Mouse (Mus musculus): ENCODE data around the gene Man2a2. TPM values are rescaled to one million over a fixed set of nuclear protein-coding genes. Genes with fewer than 3 reads are reported as not detected.

Gene Man2a2
- polyA plus RNA-seq (2016; fragmentation: Nextera tagmentation; extraction: Ambion mirVana), result 25.7 and 31.7 TPM in 2 replicates

- Histone ChIP-seq H3K27ac (peak within 1 kb of the TSS; percentile 87), H3K9me3 (no peaks in the 10 kb centered on the region), H3K4me1 (replicated peaks) (peaks cover 19% of the 10 kb centered on the region), H3K27me3 (no peaks in the 10 kb centered on the region), H3K4me2 (peak within 1 kb of the TSS; percentile 67), H3K9ac (replicated peaks) (peak within 1 kb of the TSS; percentile 91), H3K36me3 (peaks cover 25% of the 10 kb centered on the region), H3K4me3 (replicated peaks) (peak within 1 kb of the TSS; percentile 93)
- 1% methylated on average over 60 of the region's 86 CpGs for WGBS
- ATAC-seq (ENCODE audit: insufficient number of reproducible peaks, insufficient read depth, low FRiP score, low TSS enrichment, low read depth), result 0 out of 2 replicates have a peak, but pooled peaks have one; percentile 38
These were observed at the start of gene Man2a2 for GRCm38 (mm10) chr7:80371041-80371751. Gene Man2a2, minus strand, starts transcription at chr7:80371375.

GRCm38 (mm10) chr7:80420586-80420985 is 49.4 kb upstream of the Man2a2 start:
- Histone ChIP-seq H3K4me2 (no peak overlapping the region), H3K4me1 (replicated peaks) (peaks cover 7% of the 10 kb centered on the region; the same call in 1 of the 2 replicates), H3K9ac (replicated peaks) (no peak overlapping the region), H3K9me3 (no peaks in the 10 kb centered on the region), H3K4me3 (replicated peaks) (no peak overlapping the region), H3K27me3 (no peaks in the 10 kb centered on the region), H3K36me3 (no peaks in the 10 kb centered on the region), H3K27ac (no peak overlapping the region)
- WGBS, result 81% methylated on average over 4 of the region's 4 CpGs
- no peak for ATAC-seq (ENCODE audit: insufficient number of reproducible peaks, insufficient read depth, low FRiP score, low TSS enrichment, low read depth)

GRCm38 (mm10) chr7:80419278-80419677 is 48.1 kb upstream of the Man2a2 start:
- Histone ChIP-seq H3K9me3 (no peaks in the 10 kb centered on the region), H3K27me3 (no peaks in the 10 kb centered on the region), H3K4me1 (replicated peaks) (peaks cover 7% of the 10 kb centered on the region; the same call in 1 of the 2 replicates), H3K4me2 (no peak overlapping the region), H3K36me3 (no peaks in the 10 kb centered on the region), H3K9ac (replicated peaks) (no peak overlapping the region), H3K4me3 (replicated peaks) (no peak overlapping the region), H3K27ac (no peak overlapping the region)
- ATAC-seq (ENCODE audit: insufficient number of reproducible peaks, insufficient read depth, low FRiP score, low TSS enrichment, low read depth), result no peak
- WGBS, result 70% methylated on average over 3 of the region's 3 CpGs

- WGBS, result 88% methylated on average over 3 of the region's 3 CpGs
- Histone ChIP-seq H3K9ac (replicated peaks) (no peak overlapping the region), H3K27me3 (no peaks in the 10 kb centered on the region), H3K36me3 (no peaks in the 10 kb centered on the region), H3K4me1 (replicated peaks) (peaks cover 2% of the 10 kb centered on the region; the same call in 1 of the 2 replicates), H3K4me2 (no peak overlapping the region), H3K4me3 (replicated peaks) (no peak overlapping the region), H3K27ac (no peak overlapping the region), H3K9me3 (no peaks in the 10 kb centered on the region)
- ATAC-seq (ENCODE audit: insufficient number of reproducible peaks, insufficient read depth, low FRiP score, low TSS enrichment, low read depth), result no peak
These were observed 46.9 kb upstream of the Man2a2 start for GRCm38 (mm10) chr7:80418036-80418435.

GRCm38 (mm10) chr7:80417601-80418000 is 46.4 kb upstream of the Man2a2 start:
- Histone ChIP-seq H3K27me3 (no peaks in the 10 kb centered on the region), H3K9me3 (no peaks in the 10 kb centered on the region), H3K36me3 (no peaks in the 10 kb centered on the region), H3K4me1 (replicated peaks) (no peaks in the 10 kb centered on the region), H3K4me3 (replicated peaks) (no peak overlapping the region), H3K27ac (no peak overlapping the region), H3K4me2 (no peak overlapping the region), H3K9ac (replicated peaks) (no peak overlapping the region)
- no peak for ATAC-seq (ENCODE audit: insufficient number of reproducible peaks, insufficient read depth, low FRiP score, low TSS enrichment, low read depth)

- ATAC-seq (ENCODE audit: insufficient number of reproducible peaks, insufficient read depth, low FRiP score, low TSS enrichment, low read depth), result no peak
- no peak overlapping the region for H3K4me2 ChIP-seq
- H3K36me3 ChIP-seq, result no peaks in the 10 kb centered on the region
- H3K9ac ChIP-seq (replicated peaks), result no peak overlapping the region
- no peak overlapping the region for H3K4me3 ChIP-seq (replicated peaks)
- H3K27me3 ChIP-seq, result no peaks in the 10 kb centered on the region
- H3K27ac ChIP-seq, result no peak overlapping the region
- no peaks in the 10 kb centered on the region for H3K9me3 ChIP-seq
- WGBS, result 91% methylated on average over 7 of the region's 7 CpGs
- no peaks in the 10 kb centered on the region for H3K4me1 ChIP-seq (replicated peaks)
These were observed 45.8 kb upstream of the Man2a2 start for GRCm38 (mm10) chr7:80416969-80417368.

- no peaks in the 10 kb centered on the region for H3K27me3 ChIP-seq
- H3K9me3 ChIP-seq, result no peaks in the 10 kb centered on the region
- no peak overlapping the region for H3K4me2 ChIP-seq
- 83% methylated on average over 7 of the region's 7 CpGs for WGBS
- no peaks in the 10 kb centered on the region for H3K4me1 ChIP-seq (replicated peaks)
- no peak overlapping the region for H3K9ac ChIP-seq (replicated peaks)
- no peaks in the 10 kb centered on the region for H3K36me3 ChIP-seq
- no peak for ATAC-seq (ENCODE audit: insufficient number of reproducible peaks, insufficient read depth, low FRiP score, low TSS enrichment, low read depth)
- H3K27ac ChIP-seq, result no peak overlapping the region
- H3K4me3 ChIP-seq (replicated peaks), result no peak overlapping the region
These were observed 43.2 kb upstream of the Man2a2 start for GRCm38 (mm10) chr7:80414303-80414855.

- 76% methylated on average over 9 of the region's 9 CpGs for WGBS
- no peaks in the 10 kb centered on the region for H3K9me3 ChIP-seq
These were observed 42.5 kb upstream of the Man2a2 start for GRCm38 (mm10) chr7:80413512-80414302.

GRCm38 (mm10) chr7:80412781-80413180 is 41.6 kb upstream of the Man2a2 start:
- WGBS, result 66% methylated on average over 5 of the region's 5 CpGs
- Histone ChIP-seq H3K36me3 (no peaks in the 10 kb centered on the region), H3K4me1 (replicated peaks) (no peaks in the 10 kb centered on the region), H3K9me3 (no peaks in the 10 kb centered on the region), H3K27ac (no peak overlapping the region), H3K27me3 (no peaks in the 10 kb centered on the region), H3K4me2 (no peak overlapping the region), H3K4me3 (replicated peaks) (no peak overlapping the region), H3K9ac (replicated peaks) (no peak overlapping the region)
- ATAC-seq (ENCODE audit: insufficient number of reproducible peaks, insufficient read depth, low FRiP score, low TSS enrichment, low read depth), result no peak

More at GRCm38 (mm10) chr7:80413512-80414302, 42.5 kb upstream of the Man2a2 start:
- Histone ChIP-seq H3K27me3 (no peaks in the 10 kb centered on the region), H3K4me1 (replicated peaks) (no peaks in the 10 kb centered on the region), H3K27ac (no peak overlapping the region), H3K4me3 (replicated peaks) (no peak overlapping the region), H3K9ac (replicated peaks) (no peak overlapping the region), H3K36me3 (no peaks in the 10 kb centered on the region), H3K4me2 (no peak overlapping the region)
- no peak for ATAC-seq (ENCODE audit: insufficient number of reproducible peaks, insufficient read depth, low FRiP score, low TSS enrichment, low read depth)

- Histone ChIP-seq H3K36me3 (no peaks in the 10 kb centered on the region), H3K9me3 (no peaks in the 10 kb centered on the region), H3K27me3 (no peaks in the 10 kb centered on the region), H3K4me2 (no peak overlapping the region), H3K4me1 (replicated peaks) (no peaks in the 10 kb centered on the region), H3K9ac (replicated peaks) (no peak overlapping the region), H3K4me3 (replicated peaks) (no peak overlapping the region), H3K27ac (no peak overlapping the region)
- no peak for ATAC-seq (ENCODE audit: insufficient number of reproducible peaks, insufficient read depth, low FRiP score, low TSS enrichment, low read depth)
- WGBS, result 68% methylated on average over 10 of the region's 10 CpGs
These were observed 41.1 kb upstream of the Man2a2 start for GRCm38 (mm10) chr7:80412279-80412678.

- Histone ChIP-seq H3K4me3 (replicated peaks) (no peak overlapping the region), H3K4me2 (no peak overlapping the region), H3K27ac (no peak overlapping the region), H3K36me3 (no peaks in the 10 kb centered on the region), H3K9ac (replicated peaks) (no peak overlapping the region), H3K4me1 (replicated peaks) (no peaks in the 10 kb centered on the region), H3K9me3 (no peaks in the 10 kb centered on the region), H3K27me3 (peaks cover 6% of the 10 kb centered on the region; the same call in 1 of the 2 replicates)
- no peak for ATAC-seq (ENCODE audit: insufficient number of reproducible peaks, insufficient read depth, low FRiP score, low TSS enrichment, low read depth)
- WGBS, result 81% methylated on average over 9 of the region's 9 CpGs
These were observed 39.2 kb upstream of the Man2a2 start for GRCm38 (mm10) chr7:80410380-80410779.

All from limb, embryonic 12.5 days (tissue).